Mouse (Mus musculus) thymus, adult 2 months (tissue): ENCODE measurements around the gene Pcyt1a. TPM values are rescaled to one million over a fixed set of nuclear protein-coding genes. Genes with fewer than 3 reads are reported as not detected.

ENCODE experiments used
- DNase-seq: peaks from one replicate; pipeline ENCODE4 v3.0.0; 2021
- H3K27ac ChIP-seq: fragments of 200-500 bp; 2 replicates; pipeline ENCODE4 v1.5.1; 2012; ENCODE audit warnings: low read length, control low read depth; ENCODE audit not compliant: control insufficient read depth, insufficient read depth
- H3K27me3 ChIP-seq: fragments of 200-500 bp; 2 replicates; pipeline ENCODE4 v1.6.1; 2012; ENCODE audit warnings: mild to moderate bottlenecking, low read length, moderate library complexity, mixed read lengths; ENCODE audit not compliant: control insufficient read depth, insufficient read depth
- H3K36me3 ChIP-seq: fragments of 200-500 bp; 2 replicates; pipeline ENCODE4 v1.6.1; 2012; ENCODE audit warnings: mild to moderate bottlenecking, low read length, moderate library complexity; ENCODE audit not compliant: control insufficient read depth, insufficient read depth
- H3K4me1 ChIP-seq: fragments of 200-500 bp; replicated peaks from 2 replicates; pipeline ENCODE4 v1.6.1; 2012; ENCODE audit warnings: low read length; ENCODE audit not compliant: control insufficient read depth, insufficient read depth
- H3K4me3 ChIP-seq: fragments of 200-500 bp; 2 replicates; pipeline ENCODE4 v1.5.1; 2012; ENCODE audit warnings: mild to moderate bottlenecking, low read length, control low read depth, moderate library complexity; ENCODE audit not compliant: control insufficient read depth, insufficient read depth
- CTCF ChIP-seq: fragments of 200-500 bp; IDR thresholded peaks from 2 replicates; pipeline ENCODE4 v1.5.1; 2012; ENCODE audit warnings: mild to moderate bottlenecking, control low read depth, low read length, moderate library complexity, borderline replicate concordance; ENCODE audit not compliant: control insufficient read depth, poor library complexity, insufficient read depth; ENCODE audit errors: extremely low read depth
- POLR2A ChIP-seq: fragments of 200-500 bp; IDR thresholded peaks from 2 replicates; pipeline ENCODE4 v1.6.1; 2012; ENCODE audit warnings: mild to moderate bottlenecking, low read length, control low read depth, moderate library complexity; ENCODE audit not compliant: control insufficient read depth, poor library complexity, insufficient read depth; ENCODE audit errors: extremely low read depth
- WGBS: fragments of 180-500 bp; shearing (Covaris S2); methylation state at CpG from one replicate; pipeline ENCODE4 v1.1.7; 2018; 5-methylcytosine and 5-hydroxymethylcytosine counted together
- polyA plus RNA-seq: library from polyadenylated mRNA; depleted of rRNA; stranded (reverse); fragments of >200 nt; gene quantifications from 2 replicates; pipeline ENCODE4 v1.2.3, GENCODE M21; 2012

Pcyt1a gene
- polyA plus RNA-seq, 1 experiment: 21.2 TPM

- Histone ChIP-seq H3K4me3 (no peak overlapping the region), H3K27ac (no peak overlapping the region), H3K36me3 (0 out of 2 replicates have a peak, but pooled peaks cover 3% of the 10 kb centered on the region), H3K4me1 (peaks cover 3% of the 10 kb centered on the region; the same call in 1 of the 2 replicates), H3K27me3 (no peaks in the 10 kb centered on the region)
- DNase-seq: no peak
- 1% methylated on average over 3 of the region's 3 CpGs for WGBS
- TF ChIP-seq CTCF (no peak), POLR2A (no peak)
Observed at GRCm38 (mm10) chr16:32468488-32468887, 37.8 kb downstream of the Pcyt1a start.

- H3K36me3 ChIP-seq: no peaks in the 10 kb centered on the region
Observed at GRCm38 (mm10) chr16:32469404-32470105, 38.8 kb downstream of the Pcyt1a start.

DNA sequence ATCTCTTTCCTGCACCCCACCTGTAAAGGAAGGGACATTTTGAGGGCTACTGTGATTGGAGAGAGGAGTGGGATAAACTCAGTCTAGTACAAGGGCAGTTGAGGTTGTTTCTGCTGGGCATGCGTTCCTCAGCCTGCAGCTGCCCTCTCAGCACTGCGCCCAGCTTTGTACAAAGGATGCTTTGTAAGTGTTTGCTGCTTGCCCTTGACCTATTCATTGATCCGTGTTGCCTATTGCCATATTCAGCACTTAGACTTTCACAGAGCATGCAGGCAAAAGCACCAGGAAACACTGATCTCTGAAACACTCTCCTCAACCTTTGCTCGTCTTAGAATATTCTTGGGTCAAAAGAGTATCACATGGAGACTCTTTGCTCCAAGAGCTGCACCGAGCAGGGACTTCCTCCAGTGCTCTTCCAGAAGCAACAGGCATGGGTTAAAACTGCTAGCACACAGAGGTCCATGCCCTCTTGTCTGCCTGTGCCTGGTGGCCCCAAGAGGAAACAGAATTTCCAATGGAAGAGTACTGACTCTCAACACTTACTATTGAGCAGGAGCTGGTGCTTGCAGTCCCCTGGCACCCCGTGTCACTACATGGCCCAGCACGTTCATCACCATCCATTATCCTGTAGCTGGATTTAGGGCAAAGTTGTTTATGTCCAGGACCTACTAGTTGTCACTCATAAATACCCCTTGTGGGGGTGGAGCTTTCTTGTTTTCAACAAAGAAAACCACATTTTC lies 41.7 kb downstream of the Pcyt1a start:
- Histone ChIP-seq H3K4me3 (no peak overlapping the region), H3K27ac (no peak overlapping the region), H3K36me3 (no peaks in the 10 kb centered on the region), H3K4me1 (no peaks in the 10 kb centered on the region), H3K27me3 (no peaks in the 10 kb centered on the region)
- no peak for DNase-seq
- TF ChIP-seq POLR2A (no peak), CTCF (no peak)
- WGBS: over 99% methylated on average over 7 of the region's 7 CpGs

More at GRCm38 (mm10) chr16:32469404-32470105, 38.8 kb downstream of the Pcyt1a start:
- no peaks in the 10 kb centered on the region for H3K27me3 ChIP-seq
- WGBS: 70% methylated on average over 5 of the region's 5 CpGs
- DNase-seq: no peak
- TF ChIP-seq POLR2A: no peak
- no peak for TF ChIP-seq CTCF
- peaks cover 3% of the 10 kb centered on the region; the same call in 1 of the 2 replicates for H3K4me1 ChIP-seq
- H3K27ac ChIP-seq: no peak overlapping the region
- no peak overlapping the region for H3K4me3 ChIP-seq

- no peak for TF ChIP-seq CTCF
- no peak for TF ChIP-seq POLR2A
- Histone ChIP-seq H3K27me3 (no peaks in the 10 kb centered on the region), H3K27ac (no peak overlapping the region), H3K36me3 (no peaks in the 10 kb centered on the region), H3K4me1 (no peaks in the 10 kb centered on the region), H3K4me3 (no peak overlapping the region)
- no peak for DNase-seq
- WGBS: 92% methylated on average over 6 of the region's 6 CpGs
Observed at GRCm38 (mm10) chr16:32477315-32477714, 46.6 kb downstream of the Pcyt1a start.

- 86% methylated on average over 2 of the region's 2 CpGs for WGBS
Observed at GRCm38 (mm10) chr16:32479415-32479814, 48.7 kb downstream of the Pcyt1a start.

DNA sequence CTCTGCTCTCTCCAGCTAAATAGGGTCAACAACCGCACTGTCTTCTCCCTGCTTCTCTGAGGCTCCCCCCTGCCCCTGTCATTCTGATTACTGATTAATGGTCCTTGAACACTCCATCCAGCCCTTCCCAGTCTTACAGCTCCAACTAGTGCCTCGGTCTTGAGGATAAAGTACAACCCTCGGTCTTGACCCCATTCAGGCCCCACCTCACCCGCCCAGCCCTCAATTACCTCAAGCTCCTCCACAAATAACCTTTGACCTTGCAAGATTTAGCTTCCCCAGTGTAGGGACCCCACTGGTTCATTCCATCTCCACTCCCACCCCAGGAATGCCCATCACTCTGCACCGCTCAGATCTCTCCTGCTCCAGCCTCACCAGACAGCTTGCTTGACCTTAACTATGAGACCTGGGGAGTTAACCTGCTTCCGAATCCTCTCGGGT lies 53.7 kb downstream of the Pcyt1a start:
- no peak for TF ChIP-seq CTCF
- no peak for TF ChIP-seq POLR2A
- H3K4me3 ChIP-seq: no peak overlapping the region
- WGBS: 93% methylated on average over 7 of the region's 7 CpGs

More at GRCm38 (mm10) chr16:32479415-32479814, 48.7 kb downstream of the Pcyt1a start:
- H3K36me3 ChIP-seq: no peaks in the 10 kb centered on the region
- TF ChIP-seq CTCF: no peak
- TF ChIP-seq POLR2A: no peak
- H3K27me3 ChIP-seq: no peaks in the 10 kb centered on the region
- no peak overlapping the region for H3K27ac ChIP-seq
- H3K4me3 ChIP-seq: no peak overlapping the region
- no peaks in the 10 kb centered on the region for H3K4me1 ChIP-seq
- no peak for DNase-seq

DNA sequence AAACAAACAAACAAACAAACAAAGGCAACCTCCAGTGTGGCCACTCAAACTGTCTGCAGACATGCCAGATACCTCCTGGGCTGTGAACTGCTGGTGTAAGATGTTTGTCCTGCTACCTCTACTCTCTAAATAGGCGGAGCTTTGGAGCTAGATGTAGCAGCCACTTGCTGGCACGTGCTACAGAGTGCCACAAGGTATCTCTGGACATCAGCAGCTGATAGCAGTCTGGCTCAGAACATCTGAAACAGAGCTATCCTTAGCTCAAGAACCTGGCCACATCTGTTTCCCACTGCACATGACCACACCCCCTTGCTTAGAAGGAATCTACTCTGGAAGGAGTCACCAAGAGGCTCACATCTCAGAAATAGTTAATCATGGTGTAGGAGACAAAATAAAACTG lies 54.5 kb downstream of the Pcyt1a start:
- no peak overlapping the region for H3K27ac ChIP-seq
- H3K4me1 ChIP-seq: no peaks in the 10 kb centered on the region
- DNase-seq: no peak
- no peak overlapping the region for H3K4me3 ChIP-seq
- no peaks in the 10 kb centered on the region for H3K27me3 ChIP-seq
- no peaks in the 10 kb centered on the region for H3K36me3 ChIP-seq
- WGBS: 91% methylated on average over 2 of the region's 2 CpGs
- TF ChIP-seq POLR2A (no peak), CTCF (no peak)

More for the DNA sequence above, 53.7 kb downstream of the Pcyt1a start:
- DNase-seq: no peak
- H3K4me1 ChIP-seq: no peaks in the 10 kb centered on the region
- no peak overlapping the region for H3K27ac ChIP-seq
- no peaks in the 10 kb centered on the region for H3K36me3 ChIP-seq
- no peaks in the 10 kb centered on the region for H3K27me3 ChIP-seq
